Mouse (Mus musculus) kidney, postnatal 0 days (tissue): Measurements from ENCODE around the gene Sarnp. TPM values are rescaled to one million over a fixed set of nuclear protein-coding genes. Genes with fewer than 3 reads are reported as not detected.

Experiments used
- ATAC-seq: fragments of 200-750 bp; cut with Nextera tagmentation; replicated peaks from 2 replicates; pipeline ENCODE4 v1.8.0; 2017; ENCODE audit warnings: low read depth, moderate number of reproducible peaks, moderate TSS enrichment, moderate library complexity; ENCODE audit not compliant: low FRiP score
- DNase-seq: peaks from one replicate; pipeline ENCODE4 v3.0.0-alpha.2; 2016; ENCODE audit warnings: low spot score
- H3K27ac ChIP-seq: fragments of 300-500 bp; sonication (generic); 2 replicates; pipeline ENCODE4 v1.5.1; 2014; ENCODE audit warnings: mild to moderate bottlenecking
- H3K27me3 ChIP-seq: fragments of 300-500 bp; sonication (generic); 2 replicates; pipeline ENCODE4 v1.6.1; 2014; ENCODE audit warnings: low read length, mixed read lengths; ENCODE audit not compliant: insufficient read depth
- H3K36me3 ChIP-seq: fragments of 300-500 bp; sonication (generic); 2 replicates; pipeline ENCODE4 v1.6.1; 2014; ENCODE audit warnings: low read length, mixed read lengths; ENCODE audit not compliant: insufficient read depth
- H3K4me1 ChIP-seq: fragments of 300-500 bp; sonication (generic); replicated peaks from 2 replicates; pipeline ENCODE4 v1.6.1; 2014; ENCODE audit warnings: antibody characterized with exemption, low read length, mixed read lengths; ENCODE audit not compliant: insufficient read depth
- H3K4me2 ChIP-seq: fragments of 300-500 bp; sonication (generic); 2 replicates; pipeline ENCODE4 v1.6.1; 2014; ENCODE audit warnings: mild to moderate bottlenecking, low read length, moderate library complexity, mixed read lengths
- H3K4me3 ChIP-seq: fragments of 300-500 bp; sonication (generic); replicated peaks from 2 replicates; pipeline ENCODE4 v1.5.1; 2014; ENCODE audit warnings: low read depth, low read length
- H3K9ac ChIP-seq: fragments of 300-500 bp; sonication (generic); 2 replicates; pipeline ENCODE4 v1.6.1; 2014; ENCODE audit warnings: low read depth, low read length
- H3K9me3 ChIP-seq: fragments of 300-500 bp; sonication (generic); replicated peaks from 2 replicates; pipeline ENCODE4 v1.6.1; 2016; ENCODE audit warnings: low read length, inconsistent platforms, mixed read lengths
- CTCF ChIP-seq: IDR thresholded peaks from 2 replicates; pipeline ENCODE4 v1.5.1; 2016; ENCODE audit warnings: antibody characterized with exemption, low read depth, mild to moderate bottlenecking, moderate library complexity
- WGBS: fragments of 180-500 bp; shearing (Covaris S2); extraction: QIAGEN DNeasy Blood & Tissue Kit; methylation state at CpG from one replicate; pipeline ENCODE4 v1.1.7; 2014; 5-methylcytosine and 5-hydroxymethylcytosine counted together
- polyA plus RNA-seq: library from polyadenylated mRNA; unstranded; fragments of >200 nt; fragmentation: Nextera tagmentation; extraction: Ambion mirVana; gene quantifications from 2 replicates; pipeline ENCODE4 v1.2.1, GENCODE M21; 2015

Gene Sarnp
- polyA plus RNA-seq = 164 and 175 TPM in 2 replicates

DNA sequence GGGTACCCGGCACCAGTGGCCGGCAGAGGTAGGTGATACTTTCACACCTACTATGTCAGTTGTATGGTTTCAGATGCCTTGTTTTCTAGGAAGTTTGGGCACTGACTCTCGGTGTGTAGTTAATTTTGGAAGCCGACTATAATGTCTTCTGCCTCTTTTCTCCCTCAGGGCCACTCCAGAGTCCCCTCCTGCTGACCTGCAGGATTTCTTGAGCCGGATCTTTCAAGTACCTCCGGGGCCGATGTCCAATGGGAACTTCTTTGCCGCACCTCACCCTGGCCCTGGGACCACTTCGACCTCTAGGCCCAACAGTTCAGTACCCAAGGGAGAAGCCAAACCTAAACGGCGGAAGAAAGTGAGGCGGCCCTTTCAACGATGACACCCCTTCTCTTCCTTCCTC, at the start of gene Sarnp:
Gene Sarnp (plus strand): TSS at position 301 of the 400 bp plus-strand sequence.
- H3K4me2 ChIP-seq = no peak within 1 kb of the TSS
- no peaks in the 10 kb centered on the region for H3K4me1 ChIP-seq
- no peak within 1 kb of the TSS for H3K27ac ChIP-seq
- 86% methylated on average over 13 of the region's 13 CpGs for WGBS
- no peaks in the 10 kb centered on the region for H3K27me3 ChIP-seq
- H3K4me3 ChIP-seq = no peak within 1 kb of the TSS
- peaks cover 45% of the 10 kb centered on the region for H3K36me3 ChIP-seq
- no peaks in the 10 kb centered on the region for H3K9me3 ChIP-seq
- H3K9ac ChIP-seq = no peak within 1 kb of the TSS
- no peak for ATAC-seq
- DNase-seq = no peak
- TF ChIP-seq CTCF = no peak

DNA sequence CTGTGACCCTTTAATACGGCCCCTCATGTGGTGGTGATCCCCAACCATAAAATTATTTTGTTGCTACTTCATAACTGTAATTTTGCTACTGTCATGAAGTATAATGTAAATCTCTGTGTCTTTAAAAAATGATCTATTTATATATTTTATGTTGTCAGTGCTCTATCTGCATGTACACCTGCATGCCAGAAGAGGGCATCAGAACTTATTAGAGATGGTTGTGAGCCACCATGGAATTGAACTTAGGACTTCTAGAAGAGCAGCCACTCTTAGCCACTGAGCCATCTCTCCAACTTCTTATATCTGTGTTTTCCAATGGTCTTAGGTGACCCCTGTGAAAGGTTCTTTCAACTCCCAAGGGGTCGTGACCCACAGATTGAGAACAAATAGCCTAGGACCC, 44.2 kb upstream of the Sarnp start:
- no peak overlapping the region for H3K4me2 ChIP-seq
- DNase-seq (peak; percentile 12), ATAC-seq (no peak)
- H3K9me3 ChIP-seq = no peaks in the 10 kb centered on the region
- TF ChIP-seq CTCF = peak; percentile 61
- no peak overlapping the region for H3K27ac ChIP-seq
- H3K4me1 ChIP-seq = no peaks in the 10 kb centered on the region
- H3K27me3 ChIP-seq = no peaks in the 10 kb centered on the region
- H3K9ac ChIP-seq = no peak overlapping the region
- H3K36me3 ChIP-seq = no peaks in the 10 kb centered on the region
- WGBS = 72% methylated on average over 2 of the region's 2 CpGs
- no peak overlapping the region for H3K4me3 ChIP-seq

GRCm38 (mm10) chr10:128773685-128774084, 43.4 kb upstream of the Sarnp start:
- TF ChIP-seq CTCF = peak; percentile 62

DNA sequence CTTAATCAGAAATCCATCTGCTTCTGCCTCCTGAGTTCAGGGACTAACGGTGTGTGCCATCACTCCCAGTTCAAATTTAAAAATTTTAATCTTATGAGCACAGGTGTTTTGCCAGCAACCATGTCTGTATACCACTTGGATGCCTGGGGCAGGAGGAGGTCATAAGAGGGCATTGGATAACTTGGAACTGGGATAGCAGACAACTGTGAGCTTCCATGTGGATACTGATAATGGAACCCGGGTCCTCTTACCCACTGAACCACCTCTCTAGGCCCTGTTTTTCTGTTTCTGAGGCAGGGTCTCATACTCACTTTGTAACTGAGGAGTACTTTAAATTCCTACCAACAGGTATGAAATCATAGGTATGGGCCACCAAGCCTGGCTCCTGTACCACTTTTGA, 38.7 kb upstream of the Sarnp start:
- Histone ChIP-seq H3K27ac (peak overlapping the region; percentile 91), H3K36me3 (no peaks in the 10 kb centered on the region), H3K4me2 (no peak overlapping the region), H3K4me3 (no peak overlapping the region), H3K27me3 (no peaks in the 10 kb centered on the region), H3K4me1 (peaks cover 3% of the 10 kb centered on the region; the same call in 1 of the 2 replicates), H3K9ac (no peak overlapping the region), H3K9me3 (no peaks in the 10 kb centered on the region)
- DNase-seq = no peak
- no peak for TF ChIP-seq CTCF
- ATAC-seq = no peak
- WGBS = 93% methylated on average over 2 of the region's 2 CpGs

More at GRCm38 (mm10) chr10:128773685-128774084, 43.4 kb upstream of the Sarnp start:
- ATAC-seq (no peak), DNase-seq (peak; percentile 39)
- H3K27ac ChIP-seq = no peak overlapping the region
- H3K27me3 ChIP-seq = no peaks in the 10 kb centered on the region
- no peak overlapping the region for H3K4me2 ChIP-seq
- no peak overlapping the region for H3K4me3 ChIP-seq
- WGBS = 28% methylated on average over 5 of the region's 5 CpGs
- no peaks in the 10 kb centered on the region for H3K4me1 ChIP-seq
- no peaks in the 10 kb centered on the region for H3K9me3 ChIP-seq
- H3K36me3 ChIP-seq = no peaks in the 10 kb centered on the region
- H3K9ac ChIP-seq = no peak overlapping the region

DNA sequence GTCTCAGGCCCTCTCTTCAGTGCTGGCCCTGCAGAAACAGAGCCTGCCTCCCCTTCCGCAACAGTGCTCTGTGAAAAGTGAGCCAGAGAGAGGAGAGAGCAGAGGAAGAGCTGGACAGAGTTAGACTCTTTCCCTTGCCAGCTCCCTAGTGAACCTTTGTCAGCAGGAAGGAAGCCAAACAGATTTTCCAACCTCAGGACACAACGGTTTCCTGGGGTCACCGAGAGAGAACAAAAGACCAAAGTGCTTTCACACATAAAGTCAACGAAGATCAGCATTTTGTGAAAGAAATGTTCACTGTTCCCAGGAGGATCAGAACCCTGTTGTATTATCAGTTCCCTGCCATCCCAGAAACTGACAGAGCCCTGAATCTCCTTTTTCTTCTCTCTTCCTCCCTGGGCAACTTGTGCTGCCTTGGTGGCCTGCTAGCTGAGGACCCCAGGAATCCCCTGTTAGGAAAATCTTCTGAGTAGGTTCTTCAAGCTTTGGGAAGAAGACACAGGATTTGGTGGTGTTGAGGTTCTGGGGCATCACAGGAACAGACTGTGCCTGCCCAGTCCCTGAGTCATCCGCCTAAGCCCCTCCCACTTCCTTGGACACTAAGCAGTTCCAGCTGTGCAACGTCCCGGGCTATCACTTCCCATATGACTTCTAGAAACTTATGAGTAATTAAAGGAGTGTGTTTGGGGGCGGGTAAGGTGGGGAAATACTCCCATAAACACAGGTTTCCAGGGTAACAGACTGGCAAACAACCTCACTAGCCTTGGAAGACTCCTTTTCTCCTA, 37.9 kb upstream of the Sarnp start:
- peaks cover 3% of the 10 kb centered on the region; the same call in 1 of the 2 replicates for H3K4me1 ChIP-seq
- WGBS = 25% methylated on average over 8 of the region's 8 CpGs
- ATAC-seq (peak; percentile 93), DNase-seq (peak; percentile 95)
- no peak for TF ChIP-seq CTCF
- 0 out of 2 replicates have a peak overlapping the region, but pooled peaks have one; percentile 25 for H3K4me2 ChIP-seq
- H3K9ac ChIP-seq = no peak overlapping the region
- no peak overlapping the region for H3K4me3 ChIP-seq
- peak overlapping the region; percentile 91 for H3K27ac ChIP-seq
- H3K36me3 ChIP-seq = no peaks in the 10 kb centered on the region
- H3K27me3 ChIP-seq = no peaks in the 10 kb centered on the region
- no peaks in the 10 kb centered on the region for H3K9me3 ChIP-seq

DNA sequence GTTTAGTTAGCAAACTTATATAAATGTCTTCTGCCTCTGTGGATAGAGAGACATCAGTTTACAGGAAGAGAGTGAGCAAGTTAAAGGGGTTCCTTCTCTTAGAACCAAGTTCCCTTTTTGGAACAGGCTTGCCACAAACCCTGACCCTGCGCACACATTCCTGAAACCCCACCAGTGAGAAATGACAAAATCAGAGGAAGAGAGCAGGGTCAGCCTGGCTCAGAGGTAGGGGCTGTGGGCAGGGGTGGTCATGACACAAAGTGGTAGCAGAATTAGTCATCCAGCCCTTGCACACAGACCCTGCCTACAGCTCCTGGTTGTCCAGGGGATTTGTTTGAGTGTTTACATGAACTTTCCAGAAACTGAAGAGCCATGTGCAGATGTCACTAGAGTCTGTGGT, 36.9 kb upstream of the Sarnp start:
- no peak overlapping the region for H3K27ac ChIP-seq
- no peak overlapping the region for H3K9ac ChIP-seq
- H3K36me3 ChIP-seq = no peaks in the 10 kb centered on the region
- TF ChIP-seq CTCF = no peak
- DNase-seq = no peak
- H3K4me3 ChIP-seq = no peak overlapping the region
- peaks cover 3% of the 10 kb centered on the region; the same call in 1 of the 2 replicates for H3K4me1 ChIP-seq
- no peaks in the 10 kb centered on the region for H3K27me3 ChIP-seq
- ATAC-seq = no peak
- no peaks in the 10 kb centered on the region for H3K9me3 ChIP-seq
- WGBS = 88% methylated on average over 1 of the region's 1 CpGs
- no peak overlapping the region for H3K4me2 ChIP-seq
